Mouse (Mus musculus): Measurements from ENCODE around the gene Fras1. TPM values are rescaled to one million over a fixed set of nuclear protein-coding genes. Genes with fewer than 3 reads are reported as not detected.

Gene Fras1
- polyA plus RNA-seq, 1 experiment from 2014 or later: 26.3 TPM

DNA sequence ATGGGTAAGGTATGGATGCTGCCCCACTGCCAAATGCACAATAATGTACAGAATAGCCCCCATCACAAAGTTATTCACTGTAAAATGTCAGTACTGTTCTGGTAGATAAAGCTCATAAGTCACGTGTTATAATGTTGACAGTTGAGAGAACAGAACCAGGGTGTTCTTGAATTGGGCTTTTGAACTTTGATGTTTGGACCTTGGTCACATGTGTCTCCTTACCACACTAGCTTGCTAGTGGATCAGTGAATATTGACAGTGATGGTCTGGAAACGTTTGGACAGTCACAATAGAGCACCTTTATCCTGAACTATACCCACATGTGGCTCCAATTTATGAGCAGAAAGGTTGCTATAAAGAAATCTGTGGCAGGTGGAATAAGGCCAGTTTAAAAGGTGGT lies 124.3 kb downstream of the Fras1 start:
- no peak overlapping the region for H3K27ac ChIP-seq
- no peak overlapping the region for H3K4me3 ChIP-seq
- no peaks in the 10 kb centered on the region for H3K9me3 ChIP-seq
- ATAC-seq (ENCODE audit: borderline replicate concordance, extremely low read depth, low FRiP score, low TSS enrichment): no peak
- 54% methylated on average over 2 of the region's 2 CpGs for WGBS
- no peaks in the 10 kb centered on the region for H3K36me3 ChIP-seq
- H3K9ac ChIP-seq: no peak overlapping the region
- H3K27me3 ChIP-seq: no peaks in the 10 kb centered on the region
- H3K4me1 ChIP-seq: no peaks in the 10 kb centered on the region
- H3K4me2 ChIP-seq: no peak overlapping the region

DNA sequence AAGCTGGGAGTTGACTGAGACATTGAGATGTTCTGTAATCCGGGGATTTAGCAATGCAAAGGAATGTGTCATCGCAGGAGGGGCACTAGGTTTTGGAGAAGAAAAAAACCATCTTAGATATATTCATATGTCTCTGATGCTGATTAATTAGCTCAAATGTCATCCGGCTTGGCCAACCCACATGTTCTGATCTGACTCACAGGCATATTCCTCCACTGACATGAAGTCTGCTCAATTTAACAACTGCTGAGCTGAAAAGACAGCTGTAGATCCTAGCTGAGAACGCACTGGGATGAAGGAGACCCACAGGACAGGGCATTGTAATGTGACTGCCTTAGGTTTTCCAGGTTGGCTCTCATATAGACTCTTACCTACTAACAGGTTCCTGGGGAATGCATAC lies 128.0 kb downstream of the Fras1 start:
- WGBS: 75% methylated on average over 4 of the region's 4 CpGs
- Histone ChIP-seq H3K4me1 (no peaks in the 10 kb centered on the region), H3K4me3 (no peak overlapping the region), H3K27ac (no peak overlapping the region), H3K9ac (no peak overlapping the region), H3K27me3 (no peaks in the 10 kb centered on the region), H3K36me3 (no peaks in the 10 kb centered on the region), H3K9me3 (no peaks in the 10 kb centered on the region), H3K4me2 (no peak overlapping the region)
- ATAC-seq (ENCODE audit: borderline replicate concordance, extremely low read depth, low FRiP score, low TSS enrichment): no peak

- no peak overlapping the region for H3K4me2 ChIP-seq
- H3K9me3 ChIP-seq: no peaks in the 10 kb centered on the region
- no peaks in the 10 kb centered on the region for H3K36me3 ChIP-seq
- 68% methylated on average over 1 of the region's 1 CpGs for WGBS
- H3K4me3 ChIP-seq: no peak overlapping the region
- no peak for ATAC-seq (ENCODE audit: borderline replicate concordance, extremely low read depth, low FRiP score, low TSS enrichment)
- no peak overlapping the region for H3K27ac ChIP-seq
- no peaks in the 10 kb centered on the region for H3K27me3 ChIP-seq
- H3K4me1 ChIP-seq: no peaks in the 10 kb centered on the region
- no peak overlapping the region for H3K9ac ChIP-seq
These were observed 128.6 kb downstream of the Fras1 start for GRCm38 (mm10) chr5:96502400-96502799.

GRCm38 (mm10) chr5:96511005-96511404 lies 137.2 kb downstream of the Fras1 start:
- ATAC-seq (ENCODE audit: borderline replicate concordance, extremely low read depth, low FRiP score, low TSS enrichment): no peak
- H3K27me3 ChIP-seq: no peaks in the 10 kb centered on the region
- 71% methylated on average over 5 of the region's 5 CpGs for WGBS

GRCm38 (mm10) chr5:96513327-96513726 lies 139.6 kb downstream of the Fras1 start:
- Histone ChIP-seq H3K27ac (no peak overlapping the region), H3K9ac (no peak overlapping the region), H3K4me1 (no peaks in the 10 kb centered on the region), H3K4me2 (no peak overlapping the region), H3K9me3 (no peaks in the 10 kb centered on the region), H3K27me3 (no peaks in the 10 kb centered on the region), H3K36me3 (no peaks in the 10 kb centered on the region), H3K4me3 (no peak overlapping the region)
- no peak for ATAC-seq (ENCODE audit: borderline replicate concordance, extremely low read depth, low FRiP score, low TSS enrichment)
- WGBS: 69% methylated on average over 4 of the region's 4 CpGs

More at GRCm38 (mm10) chr5:96511005-96511404, 137.2 kb downstream of the Fras1 start:
- Histone ChIP-seq H3K9me3 (no peaks in the 10 kb centered on the region), H3K4me3 (no peak overlapping the region), H3K9ac (no peak overlapping the region), H3K27ac (no peak overlapping the region), H3K4me2 (no peak overlapping the region), H3K4me1 (no peaks in the 10 kb centered on the region), H3K36me3 (no peaks in the 10 kb centered on the region)

DNA sequence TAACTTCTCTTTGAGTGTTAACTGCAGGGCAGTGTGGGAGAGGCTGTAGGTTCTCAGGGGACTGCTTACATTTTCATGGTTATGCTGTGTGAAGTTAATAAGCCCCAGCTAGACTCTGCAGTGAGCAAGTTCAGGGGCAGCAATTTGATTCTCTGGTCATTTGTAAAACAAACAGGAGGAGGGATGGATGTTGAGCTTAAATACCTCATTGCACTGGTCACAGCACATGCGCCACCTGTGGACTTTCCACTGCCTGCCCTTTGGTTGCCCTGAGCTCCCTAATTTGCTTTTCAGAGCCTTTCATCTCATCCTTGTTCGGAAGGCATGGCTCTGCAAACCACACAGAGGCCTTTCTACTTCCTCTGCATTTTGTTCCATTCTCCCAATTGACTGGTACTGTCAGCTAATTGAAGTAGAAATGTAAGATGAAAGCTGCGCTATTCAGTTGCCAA lies 142.1 kb downstream of the Fras1 start:
- no peaks in the 10 kb centered on the region for H3K9me3 ChIP-seq
- H3K27me3 ChIP-seq: no peaks in the 10 kb centered on the region
- H3K36me3 ChIP-seq: no peaks in the 10 kb centered on the region
- no peak overlapping the region for H3K9ac ChIP-seq
- no peak overlapping the region for H3K27ac ChIP-seq
- WGBS: 81% methylated on average over 3 of the region's 3 CpGs
- no peak overlapping the region for H3K4me2 ChIP-seq
- no peak for ATAC-seq (ENCODE audit: borderline replicate concordance, extremely low read depth, low FRiP score, low TSS enrichment)
- no peak overlapping the region for H3K4me3 ChIP-seq
- H3K4me1 ChIP-seq: 0 out of 2 replicates have a peak, but pooled peaks cover 4% of the 10 kb centered on the region

DNA sequence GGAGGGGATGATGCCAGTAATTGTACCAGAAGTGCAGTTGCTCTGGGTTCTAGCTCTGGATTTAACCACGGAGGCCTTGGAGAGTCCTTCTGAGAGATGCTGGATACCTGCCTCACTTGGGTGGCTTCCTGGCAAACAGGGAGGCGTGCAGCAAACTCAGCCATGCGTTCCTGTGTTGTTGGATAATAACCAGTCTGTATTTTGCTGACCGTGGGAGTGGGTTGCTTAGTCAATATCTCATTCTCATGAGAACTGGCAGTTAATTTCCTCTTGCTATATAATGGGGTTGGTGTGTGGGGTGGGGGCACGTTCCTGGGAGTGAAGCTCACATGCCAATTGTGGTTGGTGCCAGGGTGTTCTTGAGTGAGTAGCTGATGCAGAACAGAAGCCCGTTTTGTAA lies 142.6 kb downstream of the Fras1 start:
- Histone ChIP-seq H3K9me3 (no peaks in the 10 kb centered on the region), H3K4me2 (no peak overlapping the region), H3K4me3 (no peak overlapping the region), H3K4me1 (0 out of 2 replicates have a peak, but pooled peaks cover 4% of the 10 kb centered on the region), H3K27me3 (no peaks in the 10 kb centered on the region), H3K27ac (no peak overlapping the region), H3K36me3 (no peaks in the 10 kb centered on the region), H3K9ac (no peak overlapping the region)
- no peak for ATAC-seq (ENCODE audit: borderline replicate concordance, extremely low read depth, low FRiP score, low TSS enrichment)
- 77% methylated on average over 6 of the region's 6 CpGs for WGBS

- no peak overlapping the region for H3K27ac ChIP-seq
- no peak overlapping the region for H3K9ac ChIP-seq
- H3K4me2 ChIP-seq: peak overlapping the region; percentile 3; the same call in 1 of the 2 replicates
- no peaks in the 10 kb centered on the region for H3K9me3 ChIP-seq
- H3K27me3 ChIP-seq: no peaks in the 10 kb centered on the region
- no peak overlapping the region for H3K4me3 ChIP-seq
- H3K4me1 ChIP-seq: 0 out of 2 replicates have a peak, but pooled peaks cover 8% of the 10 kb centered on the region
- 65% methylated on average over 9 of the region's 9 CpGs for WGBS
- ATAC-seq (ENCODE audit: borderline replicate concordance, extremely low read depth, low FRiP score, low TSS enrichment): no peak
- H3K36me3 ChIP-seq: no peaks in the 10 kb centered on the region
These were observed 147.8 kb downstream of the Fras1 start for GRCm38 (mm10) chr5:96521541-96521940.

- no peak for ATAC-seq (ENCODE audit: borderline replicate concordance, extremely low read depth, low FRiP score, low TSS enrichment)
These were observed 149.2 kb downstream of the Fras1 start for GRCm38 (mm10) chr5:96522909-96523409.

GRCm38 (mm10) chr5:96528296-96528695 lies 154.5 kb downstream of the Fras1 start:
- H3K27ac ChIP-seq: no peak overlapping the region
- H3K27me3 ChIP-seq: no peaks in the 10 kb centered on the region
- WGBS: 78% methylated on average over 7 of the region's 7 CpGs
- H3K4me3 ChIP-seq: no peak overlapping the region
- 0 out of 2 replicates have a peak, but pooled peaks cover 4% of the 10 kb centered on the region for H3K4me1 ChIP-seq
- H3K4me2 ChIP-seq: no peak overlapping the region
- no peak for ATAC-seq (ENCODE audit: borderline replicate concordance, extremely low read depth, low FRiP score, low TSS enrichment)
- no peaks in the 10 kb centered on the region for H3K9me3 ChIP-seq
- H3K36me3 ChIP-seq: no peaks in the 10 kb centered on the region
- H3K9ac ChIP-seq: no peak overlapping the region

More at GRCm38 (mm10) chr5:96522909-96523409, 149.2 kb downstream of the Fras1 start:
- Histone ChIP-seq H3K27me3 (no peaks in the 10 kb centered on the region), H3K9ac (no peak overlapping the region), H3K9me3 (no peaks in the 10 kb centered on the region), H3K4me1 (0 out of 2 replicates have a peak, but pooled peaks cover 8% of the 10 kb centered on the region), H3K4me2 (no peak overlapping the region), H3K36me3 (no peaks in the 10 kb centered on the region), H3K27ac (no peak overlapping the region), H3K4me3 (no peak overlapping the region)
- WGBS: 72% methylated on average over 5 of the region's 5 CpGs

GRCm38 (mm10) chr5:96530516-96530915 lies 156.8 kb downstream of the Fras1 start:
- H3K36me3 ChIP-seq: no peaks in the 10 kb centered on the region
- H3K27ac ChIP-seq: no peak overlapping the region
- H3K4me2 ChIP-seq: no peak overlapping the region
- ATAC-seq (ENCODE audit: borderline replicate concordance, extremely low read depth, low FRiP score, low TSS enrichment): no peak
- 79% methylated on average over 3 of the region's 3 CpGs for WGBS
- no peaks in the 10 kb centered on the region for H3K4me1 ChIP-seq
- H3K4me3 ChIP-seq: no peak overlapping the region
- H3K9ac ChIP-seq: no peak overlapping the region
- H3K27me3 ChIP-seq: no peaks in the 10 kb centered on the region
- H3K9me3 ChIP-seq: no peaks in the 10 kb centered on the region

DNA sequence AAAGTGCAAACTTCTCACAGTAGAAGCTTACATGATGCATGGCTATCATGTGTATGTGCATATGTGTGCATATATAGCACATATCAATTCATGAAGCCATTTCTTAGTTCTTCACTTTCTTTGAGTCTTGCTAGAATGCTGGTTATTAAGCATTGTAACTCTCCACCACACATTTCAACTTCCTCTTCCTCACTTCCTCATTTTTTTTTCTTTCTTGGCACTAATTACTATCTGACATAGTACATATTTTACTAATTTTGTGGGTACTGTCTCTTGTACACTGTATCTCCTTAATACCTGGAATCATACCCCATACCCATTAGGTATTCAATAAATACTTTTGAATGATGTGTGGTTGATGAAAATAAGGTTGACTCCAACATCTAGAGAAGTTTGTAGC lies 158.2 kb downstream of the Fras1 start:
- Histone ChIP-seq H3K4me3 (no peak overlapping the region), H3K9ac (no peak overlapping the region), H3K4me1 (no peaks in the 10 kb centered on the region), H3K4me2 (no peak overlapping the region), H3K27me3 (no peaks in the 10 kb centered on the region), H3K27ac (no peak overlapping the region), H3K9me3 (no peaks in the 10 kb centered on the region), H3K36me3 (no peaks in the 10 kb centered on the region)
- ATAC-seq (ENCODE audit: borderline replicate concordance, extremely low read depth, low FRiP score, low TSS enrichment): no peak

GRCm38 (mm10) chr5:96536527-96536926 lies 162.8 kb downstream of the Fras1 start:
- Histone ChIP-seq H3K4me1 (no peaks in the 10 kb centered on the region), H3K27ac (no peak overlapping the region), H3K9ac (no peak overlapping the region), H3K4me2 (no peak overlapping the region), H3K36me3 (no peaks in the 10 kb centered on the region), H3K27me3 (no peaks in the 10 kb centered on the region), H3K9me3 (no peaks in the 10 kb centered on the region), H3K4me3 (no peak overlapping the region)
- no peak for ATAC-seq (ENCODE audit: borderline replicate concordance, extremely low read depth, low FRiP score, low TSS enrichment)
- WGBS: 70% methylated on average over 3 of the region's 3 CpGs
